Mouse (Mus musculus) heart, postnatal 0 days (tissue): ENCODE data around the gene Icam5.

Experiments
- CTCF ChIP-seq: IDR thresholded peaks from 2 replicates; pipeline ENCODE4 v1.5.1; 2016; ENCODE audit warnings: antibody characterized with exemption, control low read depth, low read depth
- EP300 ChIP-seq: IDR thresholded peaks from 2 replicates; pipeline ENCODE4 v1.6.1; 2016; ENCODE audit warnings: antibody characterized with exemption, low read depth

DNA sequence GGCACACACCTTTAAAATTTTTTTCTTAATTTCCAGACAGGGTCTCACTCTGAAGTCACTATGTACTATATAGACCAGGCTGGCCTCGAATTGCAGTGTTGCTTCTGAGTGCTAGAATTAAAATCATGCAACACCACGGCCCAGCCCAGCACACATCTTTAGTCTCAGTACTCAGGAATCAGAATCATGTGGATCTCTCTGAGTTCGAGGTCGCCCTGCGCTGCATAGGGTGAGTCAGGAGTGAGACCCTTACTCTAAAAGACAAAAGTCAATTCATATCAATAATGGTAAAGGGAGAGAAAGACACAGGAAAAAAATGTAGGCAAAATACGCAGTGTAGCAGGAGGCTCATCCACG, 29.6 kb upstream of the Icam5 start:
- TF ChIP-seq CTCF (no peak), EP300 (no peak)
